Mouse (Mus musculus) myocyte (in vitro differentiated cells): ENCODE measurements around the gene Paqr7. TPM values are rescaled to one million over a fixed set of nuclear protein-coding genes. Genes with fewer than 3 reads are reported as not detected.
"Not testable (repeated sequence)": the region's sequence is repeated elsewhere in the genome, so short reads cannot be mapped to it uniquely, and the experiment has no call there.

ENCODE experiments used
- H3K27me3 ChIP-seq: one replicate; pipeline ENCODE4 v1.6.1; 2011; ENCODE audit not compliant: control insufficient read depth, insufficient read depth, insufficient read length
- H3K36me3 ChIP-seq: one replicate; pipeline ENCODE4 v1.6.1; 2011; ENCODE audit not compliant: control insufficient read depth, insufficient read depth
- H3K4me2 ChIP-seq: one replicate; pipeline ENCODE4 v1.6.1; 2011; ENCODE audit warnings: low read depth, control low read depth
- H3K4me3 ChIP-seq: one replicate; pipeline ENCODE4 v1.5.1; 2011; ENCODE audit warnings: mild to moderate bottlenecking, control low read depth, moderate library complexity
- H3K79me2 ChIP-seq: one replicate; pipeline ENCODE4 v1.6.1; 2011; ENCODE audit not compliant: control insufficient read depth, insufficient read depth
- H3ac ChIP-seq: one replicate; pipeline ENCODE4 v1.6.1; 2011; ENCODE audit not compliant: control insufficient read depth, insufficient read length
- CEBPB ChIP-seq: IDR thresholded peaks from 2 replicates; pipeline ENCODE4 v1.6.1; 2011; ENCODE audit warnings: mild to moderate bottlenecking, moderate library complexity; ENCODE audit not compliant: poor library complexity, insufficient read depth, severe bottlenecking
- E2F4 ChIP-seq: IDR thresholded peaks from one replicate; pipeline ENCODE4 v1.6.1; 2011; ENCODE audit warnings: mild to moderate bottlenecking, control low read depth, moderate library complexity; ENCODE audit not compliant: insufficient read depth
- MAX ChIP-seq: IDR thresholded peaks from one replicate; pipeline ENCODE4 v1.6.1; 2011; ENCODE audit warnings: low read depth, mild to moderate bottlenecking, control low read depth
- MYOD1 ChIP-seq, 3 experiments: IDR thresholded peaks; one replicate each; pipeline ENCODE4 v1.6.1; 2011; ENCODE audit warnings: control low read depth in 2 of 3, low read depth in 2 of 3, mild to moderate bottlenecking in 2 of 3, moderate library complexity in 1 of 3; ENCODE audit not compliant: insufficient read length in 2 of 3, control insufficient read depth in 1 of 3
- MYOG ChIP-seq, 3 experiments: IDR thresholded peaks; one replicate each; pipeline ENCODE4 v1.6.1; 2011; ENCODE audit warnings: control low read depth in 2 of 3, low read depth in 2 of 3, mild to moderate bottlenecking in 2 of 3; ENCODE audit not compliant: insufficient read length in 2 of 3, control insufficient read depth in 1 of 3, insufficient read depth in 1 of 3
- POLR2A ChIP-seq: IDR thresholded peaks from one replicate; pipeline ENCODE4 v1.6.1; 2011; ENCODE audit warnings: low read depth, mild to moderate bottlenecking, control low read depth, moderate library complexity; ENCODE audit not compliant: insufficient read length
- POLR2AphosphoS2 ChIP-seq: IDR thresholded peaks from one replicate; pipeline ENCODE4 v1.6.1; 2011; ENCODE audit warnings: low read depth, control low read depth; ENCODE audit not compliant: insufficient read length
- REST ChIP-seq: IDR thresholded peaks from one replicate; pipeline ENCODE4 v1.6.1; 2011; ENCODE audit warnings: mild to moderate bottlenecking, control low read depth, moderate library complexity; ENCODE audit not compliant: insufficient read depth, insufficient read length
- SRF ChIP-seq: IDR thresholded peaks from one replicate; pipeline ENCODE4 v1.6.1; 2011; ENCODE audit warnings: low read depth; ENCODE audit not compliant: control insufficient read depth, insufficient read length
- TCF12 ChIP-seq: IDR thresholded peaks from one replicate; pipeline ENCODE4 v1.6.1; 2011; ENCODE audit warnings: mild to moderate bottlenecking, control low read depth; ENCODE audit not compliant: poor library complexity, insufficient read depth, severe bottlenecking
- TCF3 ChIP-seq: IDR thresholded peaks from one replicate; pipeline ENCODE4 v1.6.1; 2011; ENCODE audit warnings: low read depth, control low read depth; ENCODE audit not compliant: insufficient read length
- USF1 ChIP-seq: IDR thresholded peaks from one replicate; pipeline ENCODE4 v1.6.1; 2011; ENCODE audit warnings: low read depth, mild to moderate bottlenecking, control low read depth, moderate library complexity
- polyA plus RNA-seq: library from polyadenylated mRNA; unstranded; fragments of >200 nt; fragmentation: generic; extraction: Trizol; gene quantifications from one replicate; pipeline ENCODE4 v1.2.1, GENCODE M21; 2012; ENCODE audit warnings: missing spikeins

Gene Paqr7
- polyA plus RNA-seq, 1 experiment = 9.5 TPM

- H3ac ChIP-seq = no peak overlapping the region
- H3K27me3 ChIP-seq = no peaks in the 10 kb centered on the region
- no peaks in the 10 kb centered on the region for H3K36me3 ChIP-seq
- peak overlapping the region; percentile 21 for H3K4me3 ChIP-seq
- H3K4me2 ChIP-seq = peak overlapping the region; percentile 66
- H3K79me2 ChIP-seq = no peaks in the 10 kb centered on the region
- TF ChIP-seq POLR2A = no peak
- TF ChIP-seq SRF = no peak
- TF ChIP-seq TCF3 = no peak
These were observed 726 bp downstream of the Paqr7 start for GRCm38 (mm10) chr4:134497223-134497622.

GRCm38 (mm10) chr4:134497986-134498731, 1.7 kb downstream of the Paqr7 start:
- Histone ChIP-seq H3K4me2 (no peak overlapping the region), H3ac (no peak overlapping the region), H3K79me2 (no peaks in the 10 kb centered on the region), H3K27me3 (no peaks in the 10 kb centered on the region), H3K4me3 (no peak overlapping the region), H3K36me3 (no peaks in the 10 kb centered on the region)
- TF ChIP-seq REST (no peak), MYOD1 (IDR thresholded peaks at IDR 0.05; ENCODE audit: control insufficient read depth in 1 of 3, insufficient read length in 2 of 3, low read depth in 2 of 3) (no peak), USF1 (no peak), POLR2A (no peak), E2F4 (no peak), MAX (no peak), TCF3 (no peak), POLR2AphosphoS2 (no peak), CEBPB (no peak), MYOG (IDR thresholded peaks at IDR 0.05; ENCODE audit: control insufficient read depth in 1 of 3, insufficient read depth in 1 of 3, insufficient read length in 2 of 3, low read depth in 2 of 3) (no peak), SRF (no peak), TCF12 (no peak)

- H3K4me2 ChIP-seq, H3K4me3 ChIP-seq, H3ac ChIP-seq, H3K27me3 ChIP-seq, H3K36me3 ChIP-seq, H3K79me2 ChIP-seq: not testable (repeated sequence)
These were observed 2.5 kb downstream of the Paqr7 start for GRCm38 (mm10) chr4:134498983-134499382.

GRCm38 (mm10) chr4:134501095-134501494, 4.6 kb downstream of the Paqr7 start:
- H3K4me3 ChIP-seq = no peak overlapping the region
- no peak for TF ChIP-seq TCF3
- TF ChIP-seq MYOG (IDR thresholded peaks at IDR 0.05; ENCODE audit: control insufficient read depth in 1 of 3, insufficient read depth in 1 of 3, insufficient read length in 2 of 3, low read depth in 2 of 3) = no peak
- TF ChIP-seq REST = no peak
- TF ChIP-seq POLR2A = no peak
- TF ChIP-seq MYOD1 (IDR thresholded peaks at IDR 0.05; ENCODE audit: control insufficient read depth in 1 of 3, insufficient read length in 2 of 3, low read depth in 2 of 3) = no peak
- no peak for TF ChIP-seq TCF12
- TF ChIP-seq USF1 = no peak
- no peak for TF ChIP-seq E2F4
- no peak for TF ChIP-seq CEBPB
- TF ChIP-seq POLR2AphosphoS2 = no peak
- no peak for TF ChIP-seq MAX
- TF ChIP-seq SRF = no peak
- H3K79me2 ChIP-seq = no peaks in the 10 kb centered on the region
- H3K36me3 ChIP-seq = no peaks in the 10 kb centered on the region
- H3K27me3 ChIP-seq = no peaks in the 10 kb centered on the region
- H3K4me2 ChIP-seq = no peak overlapping the region
- H3ac ChIP-seq = no peak overlapping the region

- no peak overlapping the region for H3ac ChIP-seq
- no peaks in the 10 kb centered on the region for H3K36me3 ChIP-seq
- no peak overlapping the region for H3K4me2 ChIP-seq
- no peaks in the 10 kb centered on the region for H3K27me3 ChIP-seq
- H3K4me3 ChIP-seq = no peak overlapping the region
- no peaks in the 10 kb centered on the region for H3K79me2 ChIP-seq
- TF ChIP-seq POLR2AphosphoS2 (no peak), CEBPB (no peak), MYOD1 (IDR thresholded peaks at IDR 0.05; ENCODE audit: control insufficient read depth in 1 of 3, insufficient read length in 2 of 3, low read depth in 2 of 3) (no peak), SRF (no peak), E2F4 (no peak), MYOG (IDR thresholded peaks at IDR 0.05; ENCODE audit: control insufficient read depth in 1 of 3, insufficient read depth in 1 of 3, insufficient read length in 2 of 3, low read depth in 2 of 3) (no peak), TCF3 (no peak), TCF12 (no peak), USF1 (no peak), POLR2A (no peak)
These were observed 7.3 kb downstream of the Paqr7 start for GRCm38 (mm10) chr4:134503686-134504357.
